Mouse (Mus musculus) stomach, embryonic 14.5 days (tissue): ENCODE results near the gene Gm28551. TPM values are rescaled to one million over a fixed set of nuclear protein-coding genes. Genes with fewer than 3 reads are reported as not detected.
A peak's percentile ranks its signal among the peaks of the same experiment; 100 is the strongest.

Experiments used
- ATAC-seq: fragments of 200-750 bp; cut with Nextera tagmentation; 2 replicates; pipeline ENCODE4 v1.8.0; 2017; ENCODE audit warnings: low read depth, moderate TSS enrichment; ENCODE audit not compliant: insufficient number of reproducible peaks, insufficient read depth, low FRiP score
- H3K27ac ChIP-seq: fragments of 300-500 bp; sonication (generic); 2 replicates; pipeline ENCODE4 v1.5.1; 2014; ENCODE audit warnings: mild to moderate bottlenecking, low read length, moderate library complexity, mixed read lengths
- H3K27me3 ChIP-seq: fragments of 300-500 bp; sonication (generic); 2 replicates; pipeline ENCODE4 v1.6.1; 2014; ENCODE audit warnings: low read length, control low read depth, mixed read lengths; ENCODE audit not compliant: control insufficient read depth, insufficient read depth
- H3K36me3 ChIP-seq: fragments of 300-500 bp; sonication (generic); 2 replicates; pipeline ENCODE4 v1.6.1; 2014; ENCODE audit warnings: mild to moderate bottlenecking, control low read depth, low read length, moderate library complexity, mixed read lengths; ENCODE audit not compliant: control insufficient read depth, insufficient read depth
- H3K4me1 ChIP-seq: fragments of 300-500 bp; sonication (generic); 2 replicates; pipeline ENCODE4 v1.6.1; 2014; ENCODE audit warnings: low read length, control low read depth, mixed read lengths; ENCODE audit not compliant: control insufficient read depth, insufficient read depth
- H3K4me2 ChIP-seq: fragments of 300-500 bp; sonication (generic); replicated peaks from 2 replicates; pipeline ENCODE4 v1.6.1; 2014; ENCODE audit warnings: low read depth, low read length, control low read depth
- H3K4me3 ChIP-seq: fragments of 300-500 bp; sonication (generic); 2 replicates; pipeline ENCODE4 v1.5.1; 2014; ENCODE audit warnings: low read depth, low read length, control low read depth
- H3K9ac ChIP-seq: fragments of 300-500 bp; sonication (generic); replicated peaks from 2 replicates; pipeline ENCODE4 v1.6.1; 2014; ENCODE audit warnings: low read depth, mild to moderate bottlenecking, control low read depth, low read length, moderate library complexity, mixed read lengths
- H3K9me3 ChIP-seq: fragments of 300-500 bp; sonication (generic); 2 replicates; pipeline ENCODE4 v1.6.1; 2016; ENCODE audit warnings: low read depth, low read length, control low read depth; ENCODE audit not compliant: control insufficient read depth
- WGBS: fragments of 180-500 bp; shearing (Covaris S2); extraction: QIAGEN DNeasy Blood & Tissue Kit; methylation state at CpG from one replicate; pipeline ENCODE4 v1.1.7; 2014; 5-methylcytosine and 5-hydroxymethylcytosine counted together
- polyA plus RNA-seq: library from polyadenylated mRNA; unstranded; fragments of >200 nt; fragmentation: Nextera tagmentation; extraction: Ambion mirVana; gene quantifications from 2 replicates; pipeline ENCODE4 v1.2.1, GENCODE M21; 2014

The Gm28551 gene
- polyA plus RNA-seq, 1 experiment from 2014 or later, result 0.87 TPM

DNA sequence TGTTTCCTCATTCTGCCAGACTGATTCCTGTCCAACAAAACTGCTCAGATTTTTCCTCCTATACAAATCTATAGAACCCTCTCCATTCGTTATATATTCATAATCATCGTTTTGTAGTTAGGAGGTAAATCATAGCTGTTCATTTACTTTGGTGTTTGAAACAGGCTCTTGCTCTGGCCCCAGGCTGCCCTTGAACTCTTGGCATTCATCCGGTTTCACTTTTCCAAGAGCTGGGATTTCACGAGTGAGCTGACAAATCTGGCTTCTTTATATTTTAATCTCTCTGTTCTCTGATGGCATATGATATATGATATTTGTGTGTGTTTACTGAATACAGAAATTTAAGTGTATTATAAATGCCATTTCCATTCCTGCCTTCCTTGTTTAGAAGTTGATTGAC, 52.0 kb downstream of the Gm28551 start:
- Histone ChIP-seq H3K9ac (no peak overlapping the region), H3K4me1 (0 out of 2 replicates have a peak, but pooled peaks cover 4% of the 10 kb centered on the region), H3K36me3 (no peaks in the 10 kb centered on the region), H3K4me2 (no peak overlapping the region), H3K27ac (no peak overlapping the region), H3K27me3 (no peaks in the 10 kb centered on the region), H3K9me3 (no peaks in the 10 kb centered on the region), H3K4me3 (no peak overlapping the region)
- no peak for ATAC-seq
- 82% methylated on average over 4 of the region's 4 CpGs for WGBS

DNA sequence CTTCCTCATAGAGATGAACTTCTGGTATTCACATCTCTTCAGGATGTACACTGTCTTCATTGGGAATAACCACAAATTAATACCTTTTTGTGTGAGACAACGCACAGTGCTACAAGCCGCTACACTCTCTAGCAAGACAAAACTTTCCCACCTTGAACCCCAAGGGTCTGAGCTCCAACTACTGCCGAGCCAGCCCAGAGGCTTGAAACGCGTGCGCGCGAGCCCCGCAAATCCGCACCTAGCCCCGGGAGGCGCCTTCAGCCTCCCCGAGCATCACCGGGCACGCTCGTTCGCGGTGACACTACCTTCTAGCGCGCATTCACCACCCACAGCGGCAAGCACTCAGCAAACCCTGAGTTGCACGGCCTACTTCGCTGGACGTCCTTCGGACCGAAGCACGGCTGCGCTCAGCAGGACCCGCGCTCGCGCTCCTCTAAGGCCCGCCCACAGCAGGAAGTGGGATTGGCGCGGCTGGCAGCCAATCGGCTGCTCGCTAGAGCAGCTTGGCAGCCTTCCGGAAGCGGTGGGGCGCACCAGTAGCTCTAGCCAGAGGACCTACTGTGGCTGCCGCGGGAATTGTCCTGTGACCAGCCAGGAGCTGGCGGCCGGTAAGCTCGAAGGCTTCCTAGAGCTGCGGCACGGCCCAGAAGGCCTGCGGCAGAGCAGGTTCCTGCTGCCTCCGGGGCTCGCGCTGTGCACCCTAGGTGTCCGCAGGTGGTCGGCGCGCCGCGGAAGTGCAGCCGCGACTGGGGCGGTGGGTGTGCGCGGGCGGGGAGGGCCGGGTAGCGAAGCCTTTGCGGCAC, 55.7 kb downstream of the Gm28551 start, which contains the start of the genes Pms1, Ormdl1 and Gm28778:
Gene Pms1 (minus strand): TSS at position 438 of the 803 bp plus-strand sequence.
Gene Ormdl1 (plus strand): TSS at position 515 of the 803 bp plus-strand sequence.
Gene Gm28778 (plus strand): TSS at position 531 of the 803 bp plus-strand sequence.
- 0 out of 2 replicates have a peak, but pooled peaks cover 4% of the 10 kb centered on the region for H3K4me1 ChIP-seq
- peak within 1 kb of the TSS; percentile 50 for H3K4me2 ChIP-seq
- H3K27ac ChIP-seq, result peak within 1 kb of the TSS; percentile 86
- H3K9me3 ChIP-seq, result no peaks in the 10 kb centered on the region
- peak; percentile 100 for ATAC-seq
- peak within 1 kb of the TSS; percentile 76 for H3K4me3 ChIP-seq
- H3K9ac ChIP-seq, result peak within 1 kb of the TSS; percentile 68
- no peaks in the 10 kb centered on the region for H3K27me3 ChIP-seq
- WGBS, result under 1% methylated on average over 66 of the region's 66 CpGs
- no peaks in the 10 kb centered on the region for H3K36me3 ChIP-seq

DNA sequence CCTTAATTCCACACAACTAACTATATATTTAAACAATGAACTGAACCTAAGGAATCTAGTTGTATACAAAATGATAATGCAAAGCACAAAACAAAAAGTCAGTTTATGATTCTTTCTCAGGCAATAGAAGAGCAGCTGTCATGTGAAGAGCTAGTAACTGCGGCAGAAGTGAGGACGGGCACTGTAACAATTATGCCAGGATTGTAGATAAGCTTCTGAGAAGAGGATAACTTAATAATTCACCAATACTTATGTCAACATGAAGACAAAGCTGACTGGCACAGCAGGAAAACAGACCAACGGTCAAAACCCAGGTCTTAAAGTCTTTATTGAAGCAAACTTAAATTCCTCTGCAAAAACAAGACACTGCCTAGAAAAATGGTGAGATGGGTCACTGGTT, 61.3 kb downstream of the Gm28551 start:
- ATAC-seq, result no peak
- Histone ChIP-seq H3K27me3 (no peaks in the 10 kb centered on the region), H3K27ac (no peak overlapping the region), H3K4me1 (0 out of 2 replicates have a peak, but pooled peaks cover 4% of the 10 kb centered on the region), H3K4me2 (no peak overlapping the region), H3K9me3 (no peaks in the 10 kb centered on the region), H3K4me3 (no peak overlapping the region), H3K9ac (no peak overlapping the region), H3K36me3 (no peaks in the 10 kb centered on the region)
- WGBS, result 71% methylated on average over 3 of the region's 3 CpGs

Other genes starting within 250 kb of the Gm28551 start
- gene 1700019A02Rik, start 165.0 kb downstream of the Gm28551 start, polyA plus RNA-seq, result not detected in 2 replicates
- 20.0 and 20.8 TPM in 2 replicates for gene Pms1, start 55.6 kb downstream of the Gm28551 start, polyA plus RNA-seq
- 52.3 and 57.3 TPM in 2 replicates for gene Ormdl1, start 55.6 kb downstream of the Gm28551 start, polyA plus RNA-seq
- not detected in 2 replicates for gene Gm28778, start 55.6 kb downstream of the Gm28551 start, polyA plus RNA-seq
- gene Osgepl1, start 39.0 kb downstream of the Gm28551 start, polyA plus RNA-seq, result 22.9 and 23.6 TPM in 2 replicates
- 13.9 and 17.8 TPM in 2 replicates for gene Asdurf, start within 50 bp of the Gm28551 start, polyA plus RNA-seq
- gene Asnsd1, start 85 bp upstream of the Gm28551 start, polyA plus RNA-seq, result 73.1 and 74.6 TPM in 2 replicates